Mouse (Mus musculus) ES-Bruce4 (cell line): ENCODE measurements around the gene Ptprd.

ENCODE experiments used
- CTCF ChIP-seq: IDR thresholded peaks from one replicate; pipeline ENCODE4 v1.8.1; 2011; ENCODE audit warnings: low read depth, low read length
- EP300 ChIP-seq: IDR thresholded peaks from 2 replicates; pipeline ENCODE4 v1.6.1; 2011; ENCODE audit warnings: low read depth, low read length; ENCODE audit not compliant: insufficient read depth

GRCm38 (mm10) chr4:76422113-76422512 is 1789.6 kb downstream of the Ptprd start:
- TF ChIP-seq EP300: no peak
- no peak for TF ChIP-seq CTCF
